Mouse (Mus musculus): ENCODE data around the gene Atp10a. TPM values are rescaled to one million over a fixed set of nuclear protein-coding genes. Genes with fewer than 3 reads are reported as not detected.

Atp10a gene
- polyA plus RNA-seq, 1 experiment: 7.7 TPM

DNA sequence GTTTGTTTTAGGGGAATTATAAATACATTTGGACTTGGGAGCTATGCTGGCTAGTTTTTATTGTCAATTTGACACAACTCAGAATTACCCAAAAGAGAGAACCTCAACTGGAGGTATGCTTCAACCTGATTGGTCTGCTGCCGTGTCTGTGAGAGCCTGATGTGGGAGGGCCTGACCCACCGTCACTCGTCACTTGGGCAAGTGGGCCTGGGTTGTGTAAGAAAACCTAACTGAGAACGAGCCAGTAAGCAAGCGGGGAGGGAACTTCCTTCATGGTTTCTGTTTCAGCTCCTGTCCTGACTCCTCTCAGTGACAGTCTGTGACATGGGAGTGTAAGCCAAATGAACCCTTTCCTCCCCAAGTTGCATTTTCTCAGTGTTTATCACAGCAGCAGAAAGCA lies 30.6 kb downstream of the Atp10a start:
- peaks cover 2% of the 10 kb centered on the region; the same call in 1 of the 2 replicates for H3K4me1 ChIP-seq (ENCODE audit: control insufficient read depth, insufficient read depth, low read length)
- no peak overlapping the region for H3K27ac ChIP-seq (ENCODE audit: insufficient read depth, low read length)
- no peak overlapping the region for H3K4me3 ChIP-seq (ENCODE audit: insufficient read depth, low read length)
- TF ChIP-seq POLR2A (IDR thresholded peaks at IDR 0.05; ENCODE audit: extremely low read depth, insufficient read depth, low read length) (no peak), CTCF (IDR thresholded peaks at IDR 0.05; ENCODE audit: extremely low read depth, insufficient read depth, low read length) (no peak)

DNA sequence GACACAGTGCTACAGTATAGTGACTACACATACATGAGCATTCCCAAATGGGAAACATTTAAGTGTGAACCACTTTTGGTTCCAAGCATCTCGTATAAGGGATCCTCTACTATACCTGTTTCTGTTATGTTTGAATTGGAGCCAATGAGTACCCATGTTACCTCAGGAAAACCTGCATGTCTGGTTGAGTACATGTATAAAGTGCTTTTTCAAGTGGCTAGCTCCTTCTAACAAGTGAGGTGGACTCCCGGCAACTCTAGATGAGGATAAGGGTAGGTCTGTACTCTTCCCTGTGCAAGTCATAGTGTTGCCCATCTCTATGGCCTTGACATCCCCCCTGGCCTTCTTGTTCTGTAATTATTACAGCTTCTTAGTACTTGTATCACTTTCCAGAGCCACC lies 31.0 kb downstream of the Atp10a start:
- Histone ChIP-seq H3K27ac (ENCODE audit: insufficient read depth, low read length) (no peak overlapping the region), H3K4me3 (ENCODE audit: insufficient read depth, low read length) (no peak overlapping the region), H3K4me1 (ENCODE audit: control insufficient read depth, insufficient read depth, low read length) (peaks cover 2% of the 10 kb centered on the region; the same call in 1 of the 2 replicates)
- TF ChIP-seq POLR2A (IDR thresholded peaks at IDR 0.05; ENCODE audit: extremely low read depth, insufficient read depth, low read length) (no peak), CTCF (IDR thresholded peaks at IDR 0.05; ENCODE audit: extremely low read depth, insufficient read depth, low read length) (no peak)

DNA sequence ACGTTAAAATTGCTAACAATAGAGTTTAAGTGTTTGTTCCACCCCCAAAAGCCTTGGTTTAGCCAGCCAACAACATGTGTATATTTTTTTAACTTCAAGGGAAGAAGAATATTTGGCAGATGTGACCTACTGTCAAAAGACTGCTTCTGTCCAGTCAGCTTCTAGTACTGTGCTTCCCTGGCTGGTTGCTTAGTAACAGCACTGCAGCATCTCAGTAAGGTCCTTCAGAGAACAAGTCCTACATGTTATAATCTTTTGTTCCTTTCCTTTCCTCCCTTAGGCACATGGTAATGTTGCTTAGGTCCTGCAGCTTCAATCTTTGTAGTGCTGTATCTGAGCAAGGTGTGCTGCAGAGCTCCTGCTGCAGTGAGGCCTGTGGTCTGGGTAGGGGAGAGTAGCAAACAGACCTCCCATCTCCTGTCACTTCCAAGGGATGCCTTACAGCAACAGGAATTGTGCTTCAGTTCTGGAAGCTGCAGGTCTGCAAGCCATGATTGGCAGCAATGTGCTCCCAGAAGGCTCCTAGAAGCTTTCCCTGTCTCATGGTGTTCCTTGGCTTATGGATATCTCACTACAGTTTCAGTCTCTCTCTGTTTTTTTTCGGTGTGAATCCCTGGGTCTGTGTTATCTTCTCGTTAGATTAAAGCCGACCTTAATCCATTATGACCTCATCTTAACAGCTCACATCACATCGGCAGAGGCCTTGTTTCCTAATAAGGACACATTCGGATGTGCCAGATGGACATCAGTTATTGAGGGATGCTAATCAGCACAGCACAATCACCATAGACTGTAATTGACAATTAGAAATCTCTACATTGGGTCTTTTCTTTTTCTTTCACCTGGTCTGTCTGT lies 34.3 kb downstream of the Atp10a start:
- TF ChIP-seq POLR2A (IDR thresholded peaks at IDR 0.05; ENCODE audit: extremely low read depth, insufficient read depth, low read length) (no peak), CTCF (IDR thresholded peaks at IDR 0.05; ENCODE audit: extremely low read depth, insufficient read depth, low read length) (no peak)
- peaks cover 2% of the 10 kb centered on the region; the same call in 1 of the 2 replicates for H3K4me1 ChIP-seq (ENCODE audit: control insufficient read depth, insufficient read depth, low read length)
- no peak overlapping the region for H3K4me3 ChIP-seq (ENCODE audit: insufficient read depth, low read length)
- H3K27ac ChIP-seq (ENCODE audit: insufficient read depth, low read length): no peak overlapping the region

DNA sequence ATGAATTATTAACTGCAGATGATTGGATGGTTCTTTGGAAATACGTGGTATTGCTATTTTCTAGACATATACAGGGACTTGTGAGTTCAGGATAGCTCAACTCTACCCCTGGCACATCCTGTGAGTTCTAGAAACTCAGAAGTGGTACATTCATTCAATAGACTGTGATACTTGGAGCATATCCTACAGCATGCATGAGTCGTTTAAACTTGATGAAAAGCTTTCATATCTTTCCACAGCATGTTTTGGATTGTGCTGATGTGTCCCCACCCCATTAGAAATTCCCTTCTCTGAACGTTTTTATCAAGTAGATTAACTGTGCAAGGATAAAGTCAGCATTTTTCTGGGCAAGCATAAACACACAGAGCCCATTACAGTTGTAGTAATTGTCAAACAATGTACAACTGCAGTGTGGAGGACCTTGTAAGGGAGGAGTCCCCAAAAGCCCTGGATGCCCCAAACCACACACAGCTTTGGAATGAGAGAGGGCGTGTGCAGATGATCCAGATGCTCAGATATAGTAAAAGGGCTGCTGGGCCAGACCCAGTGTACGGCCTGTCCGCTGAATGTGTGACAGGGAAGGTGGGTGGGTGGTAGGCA lies 35.1 kb downstream of the Atp10a start:
- Histone ChIP-seq H3K27ac (ENCODE audit: insufficient read depth, low read length) (no peak overlapping the region), H3K4me1 (ENCODE audit: control insufficient read depth, insufficient read depth, low read length) (peaks cover 2% of the 10 kb centered on the region; the same call in 1 of the 2 replicates), H3K4me3 (ENCODE audit: insufficient read depth, low read length) (no peak overlapping the region)
- TF ChIP-seq CTCF (IDR thresholded peaks at IDR 0.05; ENCODE audit: extremely low read depth, insufficient read depth, low read length) (no peak), POLR2A (IDR thresholded peaks at IDR 0.05; ENCODE audit: extremely low read depth, insufficient read depth, low read length) (no peak)

DNA sequence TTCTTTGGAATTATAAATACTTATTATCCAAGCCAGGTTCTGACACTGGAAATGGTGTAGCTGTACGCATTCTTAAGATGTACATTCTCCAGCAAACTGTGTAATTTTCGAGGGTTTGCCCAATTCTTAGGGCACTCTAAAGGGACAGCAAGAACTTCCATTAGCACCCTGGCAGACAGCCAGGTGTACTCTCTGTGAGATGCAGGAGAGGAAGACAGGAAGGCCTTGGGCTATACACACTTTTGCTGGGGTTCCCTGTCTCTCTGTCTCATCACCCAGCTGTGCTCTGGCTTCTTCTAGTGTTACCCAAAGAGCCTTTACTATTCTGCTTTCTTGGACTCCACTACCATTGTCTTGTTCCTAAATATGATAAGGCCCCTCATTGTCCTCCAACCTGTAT lies 36.7 kb downstream of the Atp10a start:
- no peak overlapping the region for H3K4me3 ChIP-seq (ENCODE audit: insufficient read depth, low read length)
- peaks cover 2% of the 10 kb centered on the region; the same call in 1 of the 2 replicates for H3K4me1 ChIP-seq (ENCODE audit: control insufficient read depth, insufficient read depth, low read length)
- H3K27ac ChIP-seq (ENCODE audit: insufficient read depth, low read length): no peak overlapping the region

DNA sequence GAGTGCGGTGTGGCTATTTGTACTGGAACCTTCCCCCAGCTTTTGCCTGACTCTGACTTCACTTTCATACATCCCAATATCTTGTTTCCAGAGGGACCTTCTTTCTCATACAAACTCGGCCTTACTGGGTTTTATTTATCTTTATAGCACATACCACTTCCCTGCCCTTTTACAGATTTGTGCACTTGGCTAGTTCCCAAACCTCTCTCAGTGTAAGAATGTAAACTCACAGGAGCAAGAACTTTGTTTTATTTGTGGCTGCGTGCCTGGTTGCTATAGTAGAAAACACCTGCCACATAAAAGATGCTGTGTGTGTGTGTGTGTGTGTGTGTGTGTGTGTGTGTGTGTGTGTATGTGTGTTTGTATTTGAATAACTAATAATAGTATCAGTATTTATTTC lies 37.4 kb downstream of the Atp10a start:
- no peak overlapping the region for H3K4me3 ChIP-seq (ENCODE audit: insufficient read depth, low read length)
- peaks cover 2% of the 10 kb centered on the region; the same call in 1 of the 2 replicates for H3K4me1 ChIP-seq (ENCODE audit: control insufficient read depth, insufficient read depth, low read length)
- TF ChIP-seq CTCF (IDR thresholded peaks at IDR 0.05; ENCODE audit: extremely low read depth, insufficient read depth, low read length) (no peak), POLR2A (IDR thresholded peaks at IDR 0.05; ENCODE audit: extremely low read depth, insufficient read depth, low read length) (no peak)
- peak overlapping the region; percentile 65 for H3K27ac ChIP-seq (ENCODE audit: insufficient read depth, low read length)

More for the DNA sequence above, 36.7 kb downstream of the Atp10a start:
- TF ChIP-seq CTCF (IDR thresholded peaks at IDR 0.05; ENCODE audit: extremely low read depth, insufficient read depth, low read length) (no peak), POLR2A (IDR thresholded peaks at IDR 0.05; ENCODE audit: extremely low read depth, insufficient read depth, low read length) (no peak)

DNA sequence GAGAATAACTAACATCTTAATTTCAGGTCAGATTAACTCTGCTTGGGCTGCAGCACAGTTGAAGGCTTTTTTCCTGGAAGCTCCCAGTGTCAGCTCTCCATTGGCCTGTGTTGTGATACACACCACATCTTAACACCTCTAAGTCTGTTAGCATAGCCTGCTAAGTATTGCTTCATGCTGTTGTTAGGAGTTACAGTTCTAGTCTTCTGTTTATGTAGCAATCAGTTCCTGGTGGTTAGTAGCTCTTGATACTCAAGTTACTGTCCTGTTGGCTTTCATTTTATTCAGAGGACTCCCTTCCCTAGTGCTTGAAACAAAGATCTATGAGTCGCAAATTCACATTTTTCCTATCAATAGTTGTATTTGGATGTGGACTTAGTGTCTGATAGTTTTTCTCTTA lies 39.7 kb downstream of the Atp10a start:
- no peak overlapping the region for H3K27ac ChIP-seq (ENCODE audit: insufficient read depth, low read length)
- TF ChIP-seq POLR2A (IDR thresholded peaks at IDR 0.05; ENCODE audit: extremely low read depth, insufficient read depth, low read length) (no peak), CTCF (IDR thresholded peaks at IDR 0.05; ENCODE audit: extremely low read depth, insufficient read depth, low read length) (no peak)
- H3K4me1 ChIP-seq (ENCODE audit: control insufficient read depth, insufficient read depth, low read length): no peaks in the 10 kb centered on the region
- H3K4me3 ChIP-seq (ENCODE audit: insufficient read depth, low read length): no peak overlapping the region

DNA sequence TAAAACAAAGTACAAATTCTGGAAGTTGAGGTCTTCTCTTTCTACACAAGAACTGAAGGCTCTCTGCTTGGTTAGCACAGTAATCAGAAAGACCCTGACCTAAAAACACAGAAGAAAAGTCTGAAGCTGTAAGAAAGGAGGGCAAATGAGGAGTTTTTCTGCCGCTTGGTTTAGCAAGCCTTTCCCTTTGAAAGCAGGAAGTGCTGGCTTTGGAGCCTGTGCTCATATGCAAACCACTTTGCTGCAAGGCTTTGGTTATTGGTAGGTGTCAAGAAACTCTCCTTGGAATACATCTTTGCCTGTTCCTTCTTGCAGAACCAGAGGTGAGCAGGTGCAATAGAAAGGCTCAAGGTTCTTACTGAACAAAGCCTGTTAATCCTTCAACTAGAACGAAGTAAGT lies 41.1 kb downstream of the Atp10a start:
- TF ChIP-seq CTCF (IDR thresholded peaks at IDR 0.05; ENCODE audit: extremely low read depth, insufficient read depth, low read length): no peak
- no peak for TF ChIP-seq POLR2A (IDR thresholded peaks at IDR 0.05; ENCODE audit: extremely low read depth, insufficient read depth, low read length)
- no peak overlapping the region for H3K27ac ChIP-seq (ENCODE audit: insufficient read depth, low read length)
- no peaks in the 10 kb centered on the region for H3K4me1 ChIP-seq (ENCODE audit: control insufficient read depth, insufficient read depth, low read length)
- no peak overlapping the region for H3K4me3 ChIP-seq (ENCODE audit: insufficient read depth, low read length)

DNA sequence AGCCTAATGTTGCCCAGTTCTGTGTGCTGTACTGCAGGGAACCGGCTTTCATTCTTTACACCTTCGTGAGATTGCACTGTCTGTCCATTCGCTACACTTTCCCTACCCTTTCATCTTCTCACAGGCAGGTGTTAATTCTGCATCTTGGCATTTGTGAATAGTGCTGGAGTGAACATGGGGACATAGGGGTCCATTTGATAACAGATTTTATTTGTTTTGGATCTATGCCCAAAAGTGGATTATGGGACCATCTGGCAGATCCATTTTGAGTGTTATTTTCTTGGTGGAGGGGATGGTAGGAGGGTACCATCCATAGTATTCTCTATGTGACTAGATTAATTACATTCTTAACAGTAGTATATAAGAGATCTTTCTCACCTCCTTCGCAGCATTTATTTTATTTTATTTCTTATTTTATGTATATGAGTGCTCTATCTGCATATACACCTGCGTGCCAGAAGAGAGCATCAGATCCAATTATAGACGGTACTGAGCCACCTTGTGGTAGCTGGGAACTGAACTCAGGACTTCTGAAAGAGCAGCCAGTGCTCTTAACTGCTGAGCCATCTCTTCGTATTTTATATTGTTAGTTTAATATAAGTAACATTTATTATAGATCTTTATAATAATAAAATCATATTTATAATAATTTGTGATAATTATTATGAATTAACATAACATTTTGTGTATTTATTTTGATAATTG lies 42.9 kb downstream of the Atp10a start:
- Histone ChIP-seq H3K27ac (ENCODE audit: insufficient read depth, low read length) (no peak overlapping the region), H3K4me1 (ENCODE audit: control insufficient read depth, insufficient read depth, low read length) (no peaks in the 10 kb centered on the region), H3K4me3 (ENCODE audit: insufficient read depth, low read length) (no peak overlapping the region)
- TF ChIP-seq CTCF (IDR thresholded peaks at IDR 0.05; ENCODE audit: extremely low read depth, insufficient read depth, low read length): no peak
- no peak for TF ChIP-seq POLR2A (IDR thresholded peaks at IDR 0.05; ENCODE audit: extremely low read depth, insufficient read depth, low read length)
